Mouse (Mus musculus): ENCODE data around the gene E2f1.

GRCm38 (mm10) chr2:154534704-154535270, 34.9 kb downstream of the E2f1 start:
- TF ChIP-seq POLR2A (IDR thresholded peaks at IDR 0.05; ENCODE audit: low read depth, low read length) (no peak), CTCF (conservative IDR thresholded peaks at IDR 0.05; ENCODE audit: insufficient read depth, insufficient read length, low read depth, low read length) (no peak)

Measured in kidney, adult 2 months (tissue).